Mouse (Mus musculus) lung, adult 18-20 months (tissue): ENCODE data around the gene Cela1.

Experiments used
- DNase-seq, 2 experiments: peaks; one replicate each; pipeline ENCODE4 v3.0.0; 2022; ENCODE audit warnings: mixed read lengths in 2 of 2

Cela1 gene

GRCm38 (mm10) chr15:100669337-100669736 is 18.4 kb downstream of the Cela1 start, which contains the start of gene Bin2:
Bin2 (minus strand) TSS chr15:100669553.
- DNase-seq = peak; percentile 56 to 72

- DNase-seq = no peak
These were observed 19.7 kb downstream of the Cela1 start for GRCm38 (mm10) chr15:100667871-100668545.

- DNase-seq = no peak
These were observed 20.3 kb downstream of the Cela1 start for GRCm38 (mm10) chr15:100667420-100667819.

GRCm38 (mm10) chr15:100666851-100667250 is 20.9 kb downstream of the Cela1 start:
- no peak for DNase-seq

GRCm38 (mm10) chr15:100666219-100666696 is 21.5 kb downstream of the Cela1 start:
- DNase-seq = peak; percentile 34 to 38

- DNase-seq = no peak
These were observed 22.1 kb downstream of the Cela1 start for GRCm38 (mm10) chr15:100665411-100666218.

GRCm38 (mm10) chr15:100664813-100665274 is 22.9 kb downstream of the Cela1 start:
- DNase-seq = peak; percentile 62 to 65

- no peak for DNase-seq
These were observed 26.9 kb downstream of the Cela1 start for GRCm38 (mm10) chr15:100660805-100661204.

- DNase-seq = no peak
These were observed 27.4 kb downstream of the Cela1 start for GRCm38 (mm10) chr15:100660306-100660705.

- no peak for DNase-seq
These were observed 32.5 kb downstream of the Cela1 start for GRCm38 (mm10) chr15:100655201-100655600.

- no peak for DNase-seq
These were observed 33.5 kb downstream of the Cela1 start for GRCm38 (mm10) chr15:100654271-100654670.

- no peak for DNase-seq
These were observed 36.1 kb downstream of the Cela1 start for GRCm38 (mm10) chr15:100651610-100652009.

- DNase-seq = no peak
These were observed 37.6 kb downstream of the Cela1 start for GRCm38 (mm10) chr15:100650111-100650510.

- no peak for DNase-seq
These were observed 41.6 kb downstream of the Cela1 start for GRCm38 (mm10) chr15:100646161-100646560.

GRCm38 (mm10) chr15:100642451-100642850 is 45.3 kb downstream of the Cela1 start:
- no peak for DNase-seq

GRCm38 (mm10) chr15:100641226-100641810 is 46.4 kb downstream of the Cela1 start:
- no peak for DNase-seq

- DNase-seq = no peak
These were observed 47.6 kb downstream of the Cela1 start for GRCm38 (mm10) chr15:100639972-100640750.

- peak; percentile 54 to 56 for DNase-seq
These were observed 50.1 kb downstream of the Cela1 start for GRCm38 (mm10) chr15:100637661-100638060.

GRCm38 (mm10) chr15:100636700-100637501 is 50.8 kb downstream of the Cela1 start, which contains the start of gene Smagp:
Smagp (minus strand) TSS chr15:100636940.
- peak; percentile 62 to 75 for DNase-seq

- no peak for DNase-seq
These were observed 51.7 kb downstream of the Cela1 start for GRCm38 (mm10) chr15:100635851-100636645.

GRCm38 (mm10) chr15:100635239-100635638 is 52.5 kb downstream of the Cela1 start:
- DNase-seq = no peak
